Mouse (Mus musculus) frontal cortex, postnatal 36 days (tissue): ENCODE measurements around the gene Trex2.

Source experiments
- DNase-seq, 2 experiments: peaks; one replicate each; pipeline ENCODE4 v3.0.0; 2022; ENCODE audit warnings: low spot score in 2 of 2

Trex2 gene

GRCm38 (mm10) chrX:73435252-73435651 is at the start of gene Trex2:
Gene Trex2, minus strand, starts transcription at chrX:73435344.
- DNase-seq: no peak

GRCm38 (mm10) chrX:73484870-73485269 is 49.7 kb upstream of the Trex2 start:
- DNase-seq: no peak

DNA sequence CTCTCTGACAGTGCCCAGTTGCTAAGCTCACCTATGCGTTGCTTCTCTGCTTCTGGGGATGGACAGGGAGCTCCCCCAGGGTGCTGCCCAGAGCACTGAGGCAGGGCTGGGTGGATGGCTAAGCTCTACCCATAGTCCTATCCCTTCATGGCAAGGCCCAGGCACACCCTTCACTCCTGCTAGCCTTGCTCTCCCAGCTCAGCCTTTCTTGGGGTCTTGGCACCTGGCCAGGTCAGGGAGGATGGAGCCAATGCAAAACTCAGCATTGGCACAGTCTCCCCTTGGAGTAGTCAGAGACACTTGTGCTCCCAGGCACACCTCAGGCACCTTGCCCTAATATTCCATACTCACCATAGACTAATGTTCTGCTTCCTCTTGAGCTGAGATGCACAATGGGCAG is 48.9 kb upstream of the Trex2 start:
- no peak for DNase-seq

DNA sequence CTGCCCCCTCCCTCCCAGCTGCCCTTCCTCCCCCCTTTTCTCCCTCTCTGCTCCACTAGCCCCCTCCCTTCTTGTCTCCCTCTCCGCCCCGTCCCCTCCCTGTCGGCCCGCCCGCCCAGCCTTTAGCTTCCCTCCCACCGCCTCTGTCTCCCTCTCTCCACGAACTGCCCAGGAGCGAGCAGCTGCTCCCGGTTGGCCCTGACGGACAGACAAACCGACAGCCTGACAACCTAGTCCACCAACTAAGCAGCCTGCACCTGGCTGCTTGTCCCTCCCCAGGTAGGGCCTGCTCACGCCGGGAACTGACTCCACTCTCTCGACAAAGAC is 48.3 kb upstream of the Trex2 start, which contains the start of gene Bgn:
Bgn (plus strand) TSS at position 119 of the 327 bp plus-strand sequence.
- DNase-seq: no peak

GRCm38 (mm10) chrX:73482643-73483483 is 47.7 kb upstream of the Trex2 start:
- no peak for DNase-seq

DNA sequence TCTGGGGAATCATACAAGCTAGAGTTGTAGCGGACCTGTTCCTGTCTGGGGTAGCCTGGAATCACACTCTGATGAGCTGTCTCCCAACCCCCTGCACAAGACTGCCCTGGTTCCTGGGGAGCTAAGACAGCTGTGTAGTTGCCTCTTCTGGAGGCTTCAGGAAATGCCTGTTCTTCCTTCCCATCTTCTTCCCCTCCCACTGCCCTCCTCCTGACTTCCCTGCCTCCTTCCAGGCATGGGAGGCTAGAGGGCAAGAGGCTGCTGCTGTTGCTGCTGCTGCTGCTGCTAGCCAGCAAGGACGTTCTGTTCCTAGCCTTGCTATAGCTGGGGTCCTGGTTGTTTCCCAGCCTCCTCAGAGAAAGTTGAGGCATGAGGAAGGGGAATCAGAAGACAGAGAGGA is 45.2 kb upstream of the Trex2 start:
- DNase-seq: no peak

- DNase-seq: no peak
Measured at GRCm38 (mm10) chrX:73479656-73480055, 44.5 kb upstream of the Trex2 start.

- DNase-seq: no peak
Measured at GRCm38 (mm10) chrX:73477500-73477899, 42.4 kb upstream of the Trex2 start.

- no peak for DNase-seq
Measured at GRCm38 (mm10) chrX:73476621-73477020, 41.5 kb upstream of the Trex2 start.

DNA sequence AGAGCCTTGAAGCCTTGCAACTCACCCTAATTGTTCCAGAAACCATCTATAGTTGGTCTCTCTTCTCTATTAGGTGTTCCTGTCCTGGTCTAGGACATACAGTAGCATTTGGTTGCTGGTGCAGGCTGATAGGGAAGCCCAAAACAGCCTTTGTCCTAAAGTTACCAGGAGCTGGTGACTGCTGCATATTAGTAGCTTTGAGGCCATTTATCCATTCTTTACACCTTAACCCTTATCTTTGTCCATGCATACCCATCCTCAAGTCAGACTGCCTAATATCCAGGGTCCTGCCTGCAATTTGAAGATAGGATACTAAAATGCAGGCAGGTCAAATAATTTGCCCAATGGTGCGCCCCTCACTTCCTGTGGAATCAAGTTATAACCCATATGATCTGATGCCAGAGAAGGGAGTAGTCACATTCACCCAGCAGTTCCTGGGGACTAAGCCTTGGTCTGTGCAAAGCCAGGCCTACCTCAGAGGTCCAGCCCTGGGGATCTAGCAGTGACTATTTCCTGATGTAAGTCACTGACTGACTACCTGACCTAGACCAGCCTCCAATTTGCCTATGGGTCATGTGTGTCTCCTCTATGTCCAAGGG is 40.6 kb upstream of the Trex2 start:
- no peak for DNase-seq

DNA sequence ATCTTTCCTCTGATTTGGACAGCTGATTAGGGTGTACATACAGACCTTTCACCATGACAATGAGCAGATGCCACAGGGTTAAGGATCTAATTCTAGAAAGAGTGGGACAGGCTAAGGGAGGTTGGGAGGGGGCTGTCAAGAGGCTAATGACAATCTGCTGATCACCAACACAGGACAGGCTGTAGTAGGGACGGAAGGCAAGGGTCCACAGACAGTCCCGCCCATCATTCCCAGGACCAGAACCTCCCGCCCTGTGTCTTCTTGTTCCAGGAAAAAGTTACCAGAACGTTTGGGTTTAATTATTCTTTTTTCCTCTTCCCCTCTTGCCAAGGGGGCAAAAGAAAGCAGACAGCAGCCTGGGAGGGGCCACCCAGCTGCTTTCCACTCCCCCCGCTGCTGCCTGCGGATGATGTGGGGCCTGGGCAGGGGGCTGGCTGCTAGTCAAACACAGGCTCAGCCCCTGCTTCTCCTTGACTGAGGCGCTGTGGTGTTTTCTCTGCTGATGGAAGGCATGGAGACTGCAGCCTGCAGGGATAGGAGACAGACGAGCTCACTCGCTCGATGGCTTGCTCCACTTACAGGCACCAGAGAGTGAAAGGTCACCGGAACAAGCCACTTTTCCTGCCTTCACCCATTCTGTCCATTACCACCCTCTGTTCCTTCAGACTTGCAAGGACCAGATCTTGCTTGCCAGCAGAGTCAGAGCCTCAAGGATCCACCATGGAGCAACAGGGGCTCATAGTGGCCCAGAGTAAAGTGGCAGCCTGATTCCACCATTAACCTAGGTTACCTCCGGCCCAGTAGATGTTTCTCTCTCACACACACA is 39.4 kb upstream of the Trex2 start:
- DNase-seq: no peak

- DNase-seq: no peak
Measured at GRCm38 (mm10) chrX:73471764-73472163, 36.6 kb upstream of the Trex2 start.

DNA sequence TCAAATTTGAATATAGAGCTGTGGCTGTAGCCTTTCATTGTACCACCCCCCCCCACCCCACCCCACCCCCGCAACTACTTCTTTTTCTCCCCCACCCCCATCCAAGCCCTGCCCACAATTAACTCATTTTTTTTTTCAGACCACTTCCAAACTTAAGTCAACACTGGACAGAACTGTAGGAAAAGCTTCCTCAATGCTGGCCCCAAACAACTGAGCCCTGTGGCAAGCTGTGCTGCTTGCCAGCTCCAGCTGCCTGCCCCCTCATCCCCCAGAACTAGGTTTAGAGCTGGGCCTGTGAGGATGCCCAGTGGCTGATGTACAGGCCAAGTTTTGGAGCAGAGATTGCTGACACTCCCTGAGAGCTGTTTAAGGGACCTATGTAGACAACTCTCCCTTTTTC is 33.6 kb upstream of the Trex2 start:
- DNase-seq: no peak

GRCm38 (mm10) chrX:73468330-73468729 is 33.2 kb upstream of the Trex2 start:
- no peak for DNase-seq

- DNase-seq: no peak
Measured at GRCm38 (mm10) chrX:73467446-73468241, 32.5 kb upstream of the Trex2 start.

- DNase-seq: peak in 1 of 2 experiments; percentile 18
Measured at GRCm38 (mm10) chrX:73465483-73466186, 30.5 kb upstream of the Trex2 start.

- no peak for DNase-seq
Measured at GRCm38 (mm10) chrX:73460792-73461191, 25.6 kb upstream of the Trex2 start.

- DNase-seq: peak; percentile 88 to 93
Measured at GRCm38 (mm10) chrX:73458877-73459392, 23.8 kb upstream of the Trex2 start, which contains the start of gene Haus7. Gene Haus7, minus strand, starts transcription at chrX:73459044.

GRCm38 (mm10) chrX:73451949-73452348 is 16.8 kb upstream of the Trex2 start:
- peak; percentile 51 to 54 for DNase-seq

DNA sequence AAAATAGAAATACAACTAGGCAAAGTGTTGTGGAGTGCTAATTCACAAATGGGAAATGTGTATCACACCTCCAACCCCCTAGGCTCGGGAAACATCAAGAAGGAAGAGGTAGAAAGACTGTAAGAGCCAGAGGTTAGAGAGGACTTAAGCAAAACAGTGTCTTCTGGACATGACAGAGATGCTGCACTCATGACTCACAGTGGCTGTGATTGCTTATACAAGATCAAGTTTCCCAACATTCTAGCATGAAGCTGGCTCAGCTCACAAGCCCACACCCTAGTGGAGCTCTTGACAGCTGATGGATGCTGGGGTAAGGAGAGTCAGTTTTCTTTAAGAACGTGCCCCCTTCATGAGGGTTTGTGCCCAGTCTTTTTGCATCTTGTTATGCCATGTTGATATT is 6.3 kb upstream of the Trex2 start:
- no peak for DNase-seq

GRCm38 (mm10) chrX:73432850-73433249 is 2.3 kb downstream of the Trex2 start:
- DNase-seq: no peak
